Mouse (Mus musculus): ENCODE data around the gene Cerk.

- no peak for TF ChIP-seq CTCF (IDR thresholded peaks at IDR 0.05; ENCODE audit: insufficient read depth, low read depth, low read length)
- no peak for TF ChIP-seq POLR2A (IDR thresholded peaks at IDR 0.05; ENCODE audit: insufficient read depth, low read depth, low read length)
These were observed 73.1 kb downstream of the Cerk start for GRCm38 (mm10) chr15:86112707-86113341.
